Mouse (Mus musculus) cerebellum, adult 2 months (tissue): ENCODE data around the gene Syp.

ENCODE experiments used
- CTCF ChIP-seq: fragments of 200-500 bp; IDR thresholded peaks from 2 replicates; pipeline ENCODE4 v1.5.1; 2011; ENCODE audit warnings: low read depth, mild to moderate bottlenecking, control low read depth, low read length, moderate library complexity, borderline replicate concordance; ENCODE audit not compliant: insufficient read depth
- POLR2A ChIP-seq: fragments of 200-500 bp; IDR thresholded peaks from 2 replicates; pipeline ENCODE4 v1.6.1; 2011; ENCODE audit warnings: low read length, control low read depth, borderline replicate concordance; ENCODE audit not compliant: insufficient read depth

DNA sequence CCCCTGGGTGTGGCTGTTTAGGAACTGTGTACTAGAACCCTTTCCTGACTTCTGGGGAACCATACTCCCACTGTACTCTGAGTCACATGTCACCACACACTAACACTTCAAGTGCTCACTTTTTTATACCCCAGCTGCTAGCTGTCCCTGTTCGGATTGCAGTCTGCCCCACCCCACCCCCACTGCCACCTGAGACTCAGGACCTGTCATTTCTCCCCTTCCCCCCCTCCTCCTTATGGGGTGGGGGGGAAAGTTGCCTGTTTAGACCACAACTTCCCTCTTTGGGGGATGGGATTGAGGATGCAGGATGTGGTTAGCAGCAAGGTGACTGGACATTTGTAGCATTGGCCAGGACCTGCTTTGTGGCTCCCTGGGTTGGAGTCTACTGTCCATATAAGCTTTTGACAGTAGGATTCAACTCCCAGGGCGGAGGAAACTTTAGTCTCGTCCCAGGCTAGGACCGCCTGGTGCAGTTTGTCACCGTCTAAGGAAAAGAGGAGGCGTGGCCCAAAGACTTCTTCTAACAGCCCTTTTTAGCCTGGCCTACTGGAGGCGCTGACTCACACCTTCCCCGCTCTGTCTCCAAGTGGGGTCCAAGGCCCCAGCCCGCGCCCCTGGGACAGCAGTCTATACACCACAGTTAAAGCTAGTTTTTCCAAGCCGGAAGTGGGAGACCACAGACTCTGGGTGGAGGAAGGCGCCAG lies 35.5 kb downstream of the Syp start:
- TF ChIP-seq CTCF, result no peak
- no peak for TF ChIP-seq POLR2A
